Mouse (Mus musculus) midbrain, embryonic 16.5 days (tissue): ENCODE results near the gene Gal3st2. TPM values are rescaled to one million over a fixed set of nuclear protein-coding genes. Genes with fewer than 3 reads are reported as not detected.

Experiments
- polyA plus RNA-seq: library from polyadenylated mRNA; unstranded; fragments of >200 nt; fragmentation: Nextera tagmentation; extraction: Ambion mirVana; gene quantifications from 2 replicates; pipeline ENCODE4 v1.2.1, GENCODE M21; 2015

The Gal3st2 gene
- polyA plus RNA-seq, 1 experiment from 2014 or later = not detected

Other genes with a start within 250 kb of the Gal3st2 start
- 347 and 394 TPM in 2 replicates for gene Stk25, start 202.6 kb upstream of the Gal3st2 start, polyA plus RNA-seq
- 99.0 and 102 TPM in 2 replicates for gene Bok, start 175.6 kb upstream of the Gal3st2 start, polyA plus RNA-seq
- 92.5 and 109 TPM in 2 replicates for gene Atg4b, start 109.8 kb upstream of the Gal3st2 start, polyA plus RNA-seq
- gene Thap4, start 106.4 kb upstream of the Gal3st2 start, polyA plus RNA-seq = 54.8 TPM in 2 replicates
- 134 and 140 TPM in 2 replicates for gene Dtymk, start 59.4 kb upstream of the Gal3st2 start, polyA plus RNA-seq
- gene Ing5, start 57.3 kb upstream of the Gal3st2 start, polyA plus RNA-seq = 10.0 and 10.4 TPM in 2 replicates
- gene D2hgdh, start 36.4 kb upstream of the Gal3st2 start, polyA plus RNA-seq = 15.7 and 16.7 TPM in 2 replicates
- gene Gal3st2b, start 57.0 kb downstream of the Gal3st2 start, polyA plus RNA-seq = not detected in 2 replicates
- not detected in 2 replicates for gene Gal3st2c, start 129.2 kb downstream of the Gal3st2 start, polyA plus RNA-seq
- not detected in 2 replicates for gene Neu4, start 159.1 kb downstream of the Gal3st2 start, polyA plus RNA-seq
- not detected in 2 replicates for gene Pdcd1, start 191.2 kb downstream of the Gal3st2 start, polyA plus RNA-seq